Mouse (Mus musculus) telencephalon, adult 2 months (tissue): ENCODE measurements around the gene Fam8a1.
A peak's percentile ranks its signal among the peaks of the same experiment; 100 is the strongest.

Experiments
- DNase-seq: peaks from one replicate; pipeline ENCODE4 v3.0.0-alpha.2; 2011; ENCODE audit warnings: low read depth, low spot score

The Fam8a1 gene

GRCm38 (mm10) chr13:46669048-46669619 is at the start of gene Fam8a1:
Gene Fam8a1 (plus strand): TSS chr13:46669522.
- peak; percentile 82 for DNase-seq

GRCm38 (mm10) chr13:46619633-46620032 is 49.7 kb upstream of the Fam8a1 start:
- DNase-seq, result no peak

GRCm38 (mm10) chr13:46620964-46621757 is 48.2 kb upstream of the Fam8a1 start:
- no peak for DNase-seq

DNA sequence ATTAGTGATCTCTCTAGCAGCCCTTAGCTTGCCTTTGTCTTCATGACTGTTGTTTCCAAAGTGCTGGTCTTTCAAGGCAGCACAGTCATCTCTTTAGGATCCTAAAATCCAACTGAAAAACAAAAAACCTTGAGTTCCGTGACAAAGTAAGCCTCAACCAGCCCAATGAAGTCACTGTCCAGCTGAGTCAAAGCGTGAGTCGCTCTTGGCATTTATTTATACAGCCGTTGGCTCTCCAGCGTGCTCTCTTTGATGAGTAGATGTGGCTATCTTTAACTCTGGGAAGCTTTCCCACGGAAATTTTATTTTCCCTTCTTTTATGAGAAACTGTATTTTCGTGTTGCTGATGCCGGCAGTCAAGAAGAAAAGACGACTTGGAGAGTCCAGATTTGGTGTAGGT is 42.7 kb upstream of the Fam8a1 start:
- DNase-seq, result peak; percentile 39

DNA sequence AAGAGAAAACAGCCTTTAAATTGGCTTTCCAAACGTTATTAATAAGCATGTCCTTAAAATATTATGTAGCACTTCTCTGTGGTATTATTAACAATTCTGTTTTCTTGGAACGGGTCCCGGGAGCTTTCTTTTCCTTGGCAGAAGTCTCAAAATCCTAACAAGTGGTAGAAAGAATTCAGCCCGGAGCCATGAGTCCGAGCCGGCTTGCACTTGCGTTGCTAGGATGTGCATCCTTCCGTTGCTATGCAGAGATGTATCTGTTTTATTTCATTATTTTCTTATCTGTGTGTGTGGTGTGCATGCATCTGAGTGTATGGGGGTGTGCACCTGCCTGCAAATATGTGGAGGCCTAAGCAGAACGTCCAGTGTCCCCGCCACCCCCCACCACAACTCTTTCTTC is 41.5 kb upstream of the Fam8a1 start:
- DNase-seq, result peak; percentile 51

GRCm38 (mm10) chr13:46629391-46629790 is 39.9 kb upstream of the Fam8a1 start:
- DNase-seq, result no peak

GRCm38 (mm10) chr13:46632796-46633195 is 36.5 kb upstream of the Fam8a1 start:
- no peak for DNase-seq

- no peak for DNase-seq
These were observed 35.8 kb upstream of the Fam8a1 start for GRCm38 (mm10) chr13:46633320-46634132.

DNA sequence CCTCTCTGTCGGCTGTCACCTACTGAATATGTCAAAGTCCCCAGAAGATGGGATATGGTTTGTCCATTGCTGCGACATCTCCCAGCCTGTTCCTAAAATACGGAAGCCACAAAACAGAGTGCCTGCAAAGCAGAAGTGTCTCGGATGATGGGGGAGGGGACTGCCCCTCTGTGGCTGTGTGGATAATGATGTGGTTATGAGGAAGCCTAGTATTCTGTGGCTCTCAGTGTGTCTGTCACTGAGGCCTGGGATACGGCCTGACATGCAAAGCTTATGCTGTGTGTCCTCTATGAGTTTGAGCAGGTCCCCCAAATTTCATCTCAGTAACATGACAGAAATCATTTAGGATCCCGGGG is 35.2 kb upstream of the Fam8a1 start:
- DNase-seq, result no peak

DNA sequence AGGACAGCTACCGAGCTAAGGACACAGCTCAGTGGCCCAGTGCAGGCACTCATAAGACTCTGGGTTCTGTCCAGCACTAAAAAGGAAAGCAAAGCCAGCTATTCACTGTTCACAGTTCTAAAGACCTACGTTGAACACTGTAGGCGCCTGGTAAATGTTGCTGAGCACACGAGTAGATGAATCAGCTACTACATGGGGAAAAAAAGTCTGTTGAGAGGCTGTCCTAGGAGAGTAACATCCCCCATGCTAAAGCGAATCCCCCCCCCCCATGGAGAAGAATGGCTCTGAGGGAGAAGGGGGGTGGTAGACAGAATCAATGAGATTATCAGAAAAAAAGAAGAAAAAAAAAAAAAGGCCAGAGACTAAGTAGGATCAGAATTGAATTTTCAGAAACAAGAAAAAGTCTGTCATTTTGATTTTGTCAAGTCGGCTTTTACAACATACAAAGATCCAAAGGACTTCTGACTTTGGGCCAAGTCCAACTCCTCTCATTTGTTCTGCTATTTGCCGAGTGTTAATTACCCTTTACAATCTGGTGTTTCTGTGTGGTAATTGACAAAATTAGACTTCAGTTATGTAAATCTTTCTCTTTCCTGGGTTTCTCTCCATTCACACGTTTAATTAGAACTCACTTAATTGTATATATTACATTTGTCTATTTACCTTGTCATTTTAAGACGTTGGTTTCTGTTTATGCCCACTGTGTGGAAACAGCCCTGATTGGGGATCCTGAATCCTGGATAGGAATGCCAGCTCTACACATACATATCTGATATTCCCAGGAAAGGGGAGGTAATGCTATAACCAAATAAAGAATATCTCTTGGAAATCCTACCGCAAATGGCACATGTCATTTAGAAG is 28.5 kb upstream of the Fam8a1 start:
- DNase-seq, result peak; percentile 48

DNA sequence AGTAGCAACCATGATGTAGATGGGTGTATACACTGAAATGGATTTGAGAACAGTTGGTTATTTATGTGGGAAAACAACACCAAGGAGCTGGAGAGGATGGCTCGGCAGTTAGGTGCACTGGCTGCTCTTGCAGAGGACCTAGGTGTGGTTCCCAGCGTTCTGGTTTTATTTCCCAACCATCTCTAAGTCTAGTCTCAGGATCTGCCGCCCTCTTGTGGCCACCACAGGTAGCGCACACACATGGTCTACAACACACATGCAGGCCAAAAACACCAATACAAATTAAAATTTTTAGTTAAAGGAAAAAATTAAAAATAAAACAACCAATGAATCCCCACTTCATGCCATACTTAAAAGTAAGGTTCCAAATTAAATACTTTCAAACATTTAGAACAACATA is 27.0 kb upstream of the Fam8a1 start:
- DNase-seq, result no peak

DNA sequence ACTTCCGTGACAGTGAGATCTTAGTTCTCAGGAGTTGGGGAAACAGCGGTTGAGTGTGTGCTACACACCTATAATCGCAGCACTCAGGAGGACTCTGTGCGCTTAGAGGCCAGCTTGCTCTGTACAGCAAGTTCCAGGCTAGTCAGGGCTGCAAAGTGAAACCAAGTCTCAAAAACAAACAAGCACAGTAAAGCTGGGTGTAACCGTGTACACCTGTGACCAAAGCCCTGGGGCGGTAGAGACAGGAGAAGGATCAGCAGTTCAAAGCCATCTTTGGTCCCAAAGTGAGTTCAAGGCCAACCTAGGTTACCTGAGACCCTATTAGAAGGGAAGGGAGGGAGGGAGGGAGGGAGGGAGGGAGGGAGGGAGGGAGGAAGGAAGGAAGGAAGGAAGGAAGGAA is 25.1 kb upstream of the Fam8a1 start:
- DNase-seq, result no peak

GRCm38 (mm10) chr13:46645476-46645875 is 23.8 kb upstream of the Fam8a1 start:
- no peak for DNase-seq

GRCm38 (mm10) chr13:46651853-46652252 is 17.5 kb upstream of the Fam8a1 start:
- no peak for DNase-seq

GRCm38 (mm10) chr13:46652671-46653070 is 16.7 kb upstream of the Fam8a1 start:
- no peak for DNase-seq

GRCm38 (mm10) chr13:46653671-46654070 is 15.7 kb upstream of the Fam8a1 start:
- no peak for DNase-seq

- no peak for DNase-seq
These were observed 14.8 kb upstream of the Fam8a1 start for GRCm38 (mm10) chr13:46654566-46654965.

GRCm38 (mm10) chr13:46659211-46659610 is 10.1 kb upstream of the Fam8a1 start:
- DNase-seq, result no peak

DNA sequence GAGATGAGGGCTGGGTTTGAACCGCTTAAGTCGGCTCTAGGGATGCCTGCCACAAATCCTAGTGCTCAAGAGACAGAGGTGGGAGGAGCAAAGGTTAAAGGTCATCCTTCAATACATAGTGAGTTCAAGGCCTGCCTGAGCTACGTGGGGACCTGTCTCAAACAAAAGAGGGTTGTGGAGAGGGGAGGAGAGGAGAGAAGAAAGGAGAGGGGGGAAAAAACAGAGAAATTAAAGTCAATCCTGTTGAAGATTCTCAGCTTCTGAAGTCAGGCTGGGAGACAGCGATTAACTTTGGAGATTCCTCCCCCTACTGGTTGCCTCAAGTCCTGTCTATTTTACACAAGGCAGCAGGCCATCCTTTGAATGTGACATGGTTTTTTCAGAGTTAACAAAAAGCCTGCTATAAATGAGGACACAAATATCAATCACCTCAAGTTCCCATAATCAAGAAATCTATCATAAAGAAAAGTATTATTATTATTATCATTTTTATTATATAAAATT is 5.8 kb upstream of the Fam8a1 start:
- peak; percentile 49 for DNase-seq

DNA sequence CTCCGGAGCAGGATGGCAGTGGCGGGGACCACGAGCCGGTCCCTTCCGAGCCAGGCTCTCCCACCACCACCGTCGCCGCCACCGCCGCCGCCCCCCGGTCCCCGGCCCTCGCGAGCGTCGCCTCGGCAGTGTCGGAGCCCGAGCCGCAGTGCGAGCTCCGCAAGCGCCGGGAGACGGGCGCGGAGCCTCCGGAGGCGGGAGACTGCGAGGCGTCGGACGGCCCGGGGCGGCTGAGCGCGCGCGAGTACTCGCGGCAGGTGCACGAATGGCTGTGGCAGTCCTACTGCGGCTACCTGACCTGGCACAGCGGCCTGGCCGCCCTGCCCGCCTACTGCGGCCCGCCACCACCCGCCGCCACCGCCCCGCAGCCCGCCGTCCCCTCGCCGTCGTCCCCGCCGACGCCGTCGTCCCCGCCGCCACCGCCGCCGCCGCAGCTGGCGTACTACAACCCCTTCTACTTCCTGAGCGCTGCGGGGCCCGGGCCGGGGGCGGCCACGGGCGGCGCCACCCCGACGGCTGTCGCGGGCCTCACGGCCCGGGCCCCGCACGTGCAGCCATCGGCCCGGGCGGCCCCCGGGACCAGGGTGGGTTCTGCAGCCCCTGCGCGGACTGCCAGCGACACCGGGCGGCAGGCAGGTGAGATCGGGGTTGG is 424 bp downstream of the Fam8a1 start:
- DNase-seq, result no peak

DNA sequence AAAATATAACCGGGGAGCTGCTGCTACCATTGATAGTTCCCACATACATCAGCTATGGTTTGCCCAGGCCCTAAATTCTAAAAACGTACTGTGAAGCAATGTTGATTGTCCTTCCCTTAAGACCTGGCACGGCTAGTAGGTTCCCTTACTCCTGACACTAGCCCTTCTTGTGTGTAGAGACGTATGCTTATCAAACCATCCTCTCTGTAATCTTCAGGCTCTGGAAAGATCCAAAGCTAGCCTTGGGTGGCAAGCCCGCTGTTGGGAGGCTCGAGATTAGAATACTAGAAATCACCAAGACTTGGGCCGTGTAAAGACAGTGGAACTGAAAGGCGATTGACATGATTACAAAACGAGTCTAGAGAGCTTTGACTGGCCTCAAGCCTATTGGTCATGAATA is 1.2 kb downstream of the Fam8a1 start:
- no peak for DNase-seq
